Mouse (Mus musculus) liver, postnatal 0 days (tissue): Measurements from ENCODE around the gene 5730522E02Rik.

Source experiments
- CTCF ChIP-seq: sonication (generic); IDR thresholded peaks from 2 replicates; pipeline ENCODE4 v1.5.1; 2016; ENCODE audit warnings: antibody characterized with exemption, low read depth
- EP300 ChIP-seq: IDR thresholded peaks from 2 replicates; pipeline ENCODE4 v1.6.1; 2016; ENCODE audit warnings: antibody characterized with exemption, low read depth, mild to moderate bottlenecking

- TF ChIP-seq CTCF (no peak), EP300 (no peak)
These were observed 338.2 kb downstream of the 5730522E02Rik start for GRCm38 (mm10) chr11:25872317-25872716.
